25 mouse cellular contexts compared by ENCODE assay signal in genomic region chr5:89141761-89142160, GRCm38 (mm10).
DNase-seq lines count a peak whose midpoint lies in the region; TF ChIP-seq lines count a peak whose summit lies in the region.
"Had no signal": no experiment of that assay in that cellular context is flagged by ENCODE, and none has a peak within 500 bp of the region (broad histone marks: within the 10 kb centered on the region; RNA-seq: fewer than 3 reads in every experiment).

No protein-coding gene starts in this region.

- peak; percentile 52 to 54 for DNase-seq in frontal cortex, adult 2 months (ENCODE audit: extremely low spot score in 1 of 2, low spot score in 1 of 2)
- no peak for DNase-seq in frontal cortex, postnatal 25 days (ENCODE audit: low spot score in 2 of 2)
- no peak for DNase-seq in left cerebral cortex, adult 2 months (ENCODE audit: extremely low spot score in 1 of 2, low spot score in 2 of 2)
- DNase-seq in left cerebral cortex, postnatal 4 days, result no peak
- peak; percentile 80 for DNase-seq in brain, adult 2 months (ENCODE audit: low read depth, low spot score)
- DNase-seq in telencephalon, adult 2 months (ENCODE audit: low read depth, low spot score), result peak; percentile 79
- DNase-seq: adrenal gland, adult 2 months; adrenal gland, postnatal 14 days; cerebellum, adult 11-12 months; cerebellum, adult 8-10 months; cerebellum, postnatal 10 days; cerebellum, postnatal 36 days; embryo, embryonic 11 days; gastrocnemius, postnatal 25 days; heart, adult 18-20 months; heart, postnatal 10 days; heart, postnatal 36 days had no signal

- no peak overlapping the region for H3K4me3 ChIP-seq in left cerebral cortex, adult 2 months
- H3K4me3 ChIP-seq: embryonic facial prominence, embryonic 10.5 days; embryonic facial prominence, embryonic 13.5 days; erythroblast, embryonic 14.5 days; forebrain, embryonic 12.5 days; heart, embryonic 12.5 days; heart, embryonic 15.5 days; hindbrain, embryonic 10.5 days; hindbrain, embryonic 13.5 days had no signal

- intact Hi-C loops in left cerebral cortex, adult 2 months (cut with DNase I), result loop anchor here (2.0 to 5.0 kb wide), 2 partner anchors 124 to 213 kb away; no protein-coding TSS in a partner anchor
- intact Hi-C loops in left cerebral cortex, postnatal 4 days (cut with DNase I), result no loop called here

- peak overlapping the region; percentile 53; the same call in 1 of the 2 replicates for H3K27ac ChIP-seq in left cerebral cortex, adult 2 months
- H3K27ac ChIP-seq: embryonic facial prominence, embryonic 10.5 days; embryonic facial prominence, embryonic 13.5 days; forebrain, embryonic 12.5 days; heart, embryonic 15.5 days; hindbrain, embryonic 10.5 days; hindbrain, embryonic 13.5 days had no signal

- no peak for TF ChIP-seq CTCF in left cerebral cortex, adult 2 months (IDR thresholded peaks at IDR 0.05)

Comparison
In these comparisons a context has a peak if more than half of its experiments do, and no peak if none do; other contexts are left out.
1. DNase-seq: peak in frontal cortex, adult 2 months (2 of 2), brain, adult 2 months (single experiment) and telencephalon, adult 2 months (single experiment); none in frontal cortex, postnatal 25 days (0 of 2), left cerebral cortex, adult 2 months (0 of 2) and left cerebral cortex, postnatal 4 days (single experiment).